Mouse (Mus musculus) liver, adult (tissue): ENCODE data around the gene Ntm.

Source experiments
- GATA4 ChIP-seq: IDR thresholded peaks from 2 replicates; pipeline ENCODE4 v1.6.1; 2014; ENCODE audit warnings: mild to moderate bottlenecking, low read length; ENCODE audit not compliant: insufficient replicate concordance

Ntm gene

DNA sequence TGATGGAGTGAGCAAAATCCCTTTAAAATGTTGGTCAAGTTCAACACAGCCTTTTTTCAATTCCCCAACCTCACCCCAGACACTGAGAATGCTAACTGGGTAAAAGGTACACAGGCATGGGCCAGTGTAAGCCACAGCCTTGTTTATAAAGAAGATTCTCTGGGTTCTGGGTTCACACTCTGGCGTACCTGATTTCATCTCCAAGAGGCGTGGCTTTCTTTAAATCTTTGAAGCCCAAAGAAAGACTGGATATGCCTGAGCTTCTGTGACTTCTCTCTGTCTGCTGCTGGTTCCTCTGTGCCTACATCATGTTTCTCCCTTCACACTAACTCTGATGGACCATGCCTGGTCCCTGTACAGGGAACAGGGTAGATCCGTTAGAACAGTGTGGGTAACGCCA is 549.8 kb downstream of the Ntm start:
- no peak for TF ChIP-seq GATA4

- no peak for TF ChIP-seq GATA4
Measured at GRCm38 (mm10) chr9:29412181-29412771, 550.7 kb downstream of the Ntm start.

DNA sequence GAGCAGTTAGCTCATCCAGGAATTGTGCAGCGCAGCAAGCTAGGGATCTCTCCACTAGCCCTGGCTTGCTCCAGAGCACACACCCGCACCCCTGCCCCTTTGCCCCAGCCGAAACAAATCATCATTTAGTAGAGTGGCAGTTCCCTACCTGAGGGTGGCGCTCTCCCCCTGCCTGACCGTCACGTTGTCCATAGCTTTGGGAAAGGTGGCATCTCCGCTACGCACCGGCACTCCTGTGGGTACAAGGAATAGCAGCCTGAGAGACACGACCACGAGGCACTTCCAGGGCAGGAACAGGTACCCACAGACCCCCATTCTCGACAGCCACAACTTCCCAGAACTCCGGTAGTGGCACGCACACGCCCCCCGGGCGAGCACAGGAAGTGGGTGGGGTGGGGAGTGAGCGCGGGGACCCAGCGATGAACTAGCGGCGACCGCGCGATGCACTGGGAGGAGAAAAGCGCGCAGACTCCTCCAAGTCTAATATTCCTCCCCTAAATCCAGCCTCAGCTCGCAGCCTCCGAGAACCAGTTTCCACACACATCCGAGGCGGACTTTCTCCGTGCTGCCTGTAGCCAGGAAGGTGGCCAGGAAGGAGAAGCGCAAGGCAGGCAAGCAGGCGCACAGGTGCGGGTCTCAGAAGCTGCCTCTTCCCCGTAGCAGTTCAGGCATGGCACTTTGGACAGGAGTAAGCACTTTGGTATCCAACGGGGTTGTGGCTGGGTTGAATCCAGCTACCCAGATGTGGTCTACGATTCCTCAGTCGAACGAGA is 551.3 kb downstream of the Ntm start:
- no peak for TF ChIP-seq GATA4

DNA sequence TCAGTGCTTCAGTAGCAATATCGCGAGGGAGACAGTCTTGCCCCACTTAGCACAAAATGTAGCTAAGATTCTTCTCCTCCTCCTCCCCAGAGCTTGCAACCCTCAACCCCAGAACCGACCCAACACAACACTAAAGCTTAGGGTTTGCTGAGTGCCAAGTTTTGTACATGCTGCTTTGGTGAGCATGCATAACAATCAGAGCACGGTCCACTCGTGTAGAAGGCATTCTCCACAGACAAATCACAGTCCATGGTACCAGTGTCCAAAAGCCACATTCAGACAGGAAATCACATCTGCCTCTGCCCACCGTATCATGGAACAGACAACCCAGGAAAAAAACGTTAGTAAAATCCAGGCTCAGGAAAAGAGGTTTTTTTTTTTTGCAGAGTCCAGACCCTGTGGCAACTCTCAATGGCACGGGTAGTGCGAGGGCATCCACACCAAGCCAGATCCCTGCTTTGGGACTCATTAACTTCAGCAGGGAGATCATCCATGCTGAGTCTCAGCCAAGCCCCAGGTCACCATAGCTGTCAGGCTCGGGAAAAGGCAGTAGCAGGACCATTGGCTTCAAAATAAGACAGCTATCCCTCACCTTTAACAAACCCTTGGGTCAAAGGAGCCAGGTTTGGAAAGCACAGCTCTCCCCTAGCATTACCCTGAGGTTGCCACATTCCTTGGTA is 552.1 kb downstream of the Ntm start:
- TF ChIP-seq GATA4 = no peak

DNA sequence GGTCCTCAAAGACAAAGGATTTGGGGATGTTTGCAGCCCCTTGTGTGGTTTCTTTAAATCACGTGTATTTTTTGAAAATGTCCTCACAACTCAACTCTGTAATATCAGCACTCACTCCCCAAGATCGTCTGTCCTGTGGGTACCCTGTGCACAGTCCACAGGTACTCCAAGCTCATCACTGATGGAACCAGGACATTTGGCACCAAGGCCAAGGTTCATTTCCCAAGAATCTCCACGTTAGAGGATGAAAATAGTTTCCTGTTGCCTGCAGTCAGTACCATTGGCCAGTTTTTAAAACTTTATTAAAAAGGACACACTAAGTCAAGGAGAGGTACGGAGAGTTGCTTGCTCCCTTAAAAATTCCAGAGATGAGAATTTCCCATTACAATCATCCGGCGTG is 552.7 kb downstream of the Ntm start:
- no peak for TF ChIP-seq GATA4

DNA sequence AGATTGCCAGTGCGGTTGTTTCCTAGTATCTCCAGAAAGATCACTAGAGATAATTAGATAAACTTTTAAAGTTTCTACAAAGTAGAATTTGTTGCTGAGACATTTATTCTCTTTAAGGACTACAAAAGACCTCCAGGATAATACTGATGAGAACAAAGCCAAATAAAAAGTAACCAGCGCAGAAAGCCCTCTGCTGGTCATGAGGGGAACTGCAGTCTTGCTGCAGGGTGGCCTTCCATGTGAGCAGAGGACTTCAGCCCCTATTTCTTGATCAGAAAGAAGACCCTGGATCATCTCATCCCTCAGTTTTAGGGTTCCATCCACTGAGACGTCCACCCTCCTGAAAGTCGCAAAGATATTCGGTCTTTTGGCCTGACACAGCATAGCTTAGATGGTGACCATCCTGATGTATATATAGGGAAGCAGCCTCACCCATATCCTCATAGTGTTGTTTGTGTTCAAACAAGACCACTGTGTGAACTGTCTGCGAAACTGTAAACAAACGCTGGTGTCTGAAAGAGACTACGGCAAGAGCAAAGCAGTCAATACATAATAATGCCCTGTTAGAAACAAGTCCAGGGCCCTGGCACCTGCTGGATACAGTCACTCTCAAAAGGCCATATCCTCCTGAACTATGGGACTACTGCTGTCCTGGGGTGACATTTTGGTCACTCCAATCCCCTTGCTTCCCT is 553.6 kb downstream of the Ntm start:
- TF ChIP-seq GATA4 = no peak

GRCm38 (mm10) chr9:29407954-29408353 is 555.0 kb downstream of the Ntm start:
- no peak for TF ChIP-seq GATA4

- no peak for TF ChIP-seq GATA4
Measured at GRCm38 (mm10) chr9:29406973-29407372, 556.0 kb downstream of the Ntm start.

GRCm38 (mm10) chr9:29406046-29406445 is 556.9 kb downstream of the Ntm start:
- TF ChIP-seq GATA4 = no peak

DNA sequence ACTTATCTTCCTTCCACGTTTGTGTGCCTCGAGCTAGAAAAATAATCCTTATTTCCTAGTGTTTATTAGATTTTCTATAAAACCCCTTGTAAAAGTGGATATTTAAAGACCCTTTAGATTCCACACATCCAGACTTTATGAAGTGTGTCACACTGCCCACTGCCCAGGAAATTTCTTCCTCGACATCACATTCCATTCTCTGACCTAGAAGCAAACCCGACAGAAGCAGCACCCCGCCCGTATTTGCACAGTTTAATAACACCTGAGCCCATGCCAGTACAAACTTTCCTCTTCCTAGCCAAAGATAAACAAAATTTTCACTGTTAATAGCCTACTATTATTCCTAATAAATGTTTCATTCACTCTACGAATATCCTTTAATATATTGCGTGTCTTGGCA is 562.8 kb downstream of the Ntm start:
- no peak for TF ChIP-seq GATA4

DNA sequence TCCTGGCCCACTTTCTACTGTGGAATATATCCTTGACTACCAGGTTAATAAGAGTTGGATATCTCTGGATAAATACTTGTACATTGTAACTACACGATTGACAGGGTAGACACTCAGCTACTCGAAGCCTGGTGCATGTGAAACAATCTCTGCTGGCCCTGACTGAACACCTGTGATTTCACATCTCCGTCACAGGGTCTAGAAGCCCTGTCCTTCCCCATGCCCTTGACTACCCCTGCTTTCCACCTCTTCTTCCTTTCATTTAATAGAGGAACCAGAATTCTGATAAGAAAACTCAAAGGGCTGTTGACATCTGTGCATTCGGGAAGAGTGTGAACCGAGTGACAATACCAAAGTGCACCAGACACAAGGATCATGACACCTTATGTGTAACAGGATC is 566.8 kb downstream of the Ntm start:
- TF ChIP-seq GATA4 = no peak

DNA sequence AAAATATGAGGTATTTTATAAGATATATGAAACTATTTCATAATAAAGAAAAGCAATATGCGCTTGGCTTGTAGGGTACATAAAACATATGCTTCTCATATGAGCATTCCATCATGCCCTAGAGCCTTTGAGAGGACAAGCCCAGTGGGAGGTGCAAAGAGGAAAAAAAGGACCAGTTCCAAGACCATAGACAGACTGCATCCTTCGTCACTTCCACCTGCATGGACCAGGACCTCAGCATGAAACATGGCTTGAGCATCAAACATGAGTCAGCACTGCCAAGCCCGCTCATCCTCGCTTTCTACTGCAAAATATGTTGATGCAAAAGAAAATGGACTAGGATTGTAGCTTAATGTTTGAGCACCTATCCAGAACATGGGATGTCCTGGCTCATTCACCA is 569.8 kb downstream of the Ntm start:
- TF ChIP-seq GATA4 = no peak

GRCm38 (mm10) chr9:29390796-29391517 is 572.0 kb downstream of the Ntm start:
- TF ChIP-seq GATA4 = no peak

GRCm38 (mm10) chr9:29389224-29389623 is 573.7 kb downstream of the Ntm start:
- TF ChIP-seq GATA4 = no peak

DNA sequence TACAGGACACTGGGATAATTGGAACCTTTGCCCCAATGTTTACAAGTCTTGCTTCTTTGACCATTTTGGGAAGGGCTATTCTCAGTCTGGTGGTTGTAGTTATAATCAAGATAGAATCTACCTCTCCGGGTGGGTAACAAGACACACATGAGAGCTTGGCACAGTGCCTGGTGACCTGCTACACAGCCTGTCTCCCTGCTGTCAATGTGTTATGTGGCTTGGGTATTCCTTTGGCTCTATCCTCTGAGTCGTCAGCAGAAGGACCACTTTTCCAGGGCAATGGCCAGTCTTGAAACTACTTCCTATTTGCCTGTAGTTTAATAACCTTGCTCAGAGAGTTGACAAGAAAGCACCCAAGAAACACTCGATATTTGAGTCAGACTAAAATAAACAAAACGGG is 575.8 kb downstream of the Ntm start:
- no peak for TF ChIP-seq GATA4

DNA sequence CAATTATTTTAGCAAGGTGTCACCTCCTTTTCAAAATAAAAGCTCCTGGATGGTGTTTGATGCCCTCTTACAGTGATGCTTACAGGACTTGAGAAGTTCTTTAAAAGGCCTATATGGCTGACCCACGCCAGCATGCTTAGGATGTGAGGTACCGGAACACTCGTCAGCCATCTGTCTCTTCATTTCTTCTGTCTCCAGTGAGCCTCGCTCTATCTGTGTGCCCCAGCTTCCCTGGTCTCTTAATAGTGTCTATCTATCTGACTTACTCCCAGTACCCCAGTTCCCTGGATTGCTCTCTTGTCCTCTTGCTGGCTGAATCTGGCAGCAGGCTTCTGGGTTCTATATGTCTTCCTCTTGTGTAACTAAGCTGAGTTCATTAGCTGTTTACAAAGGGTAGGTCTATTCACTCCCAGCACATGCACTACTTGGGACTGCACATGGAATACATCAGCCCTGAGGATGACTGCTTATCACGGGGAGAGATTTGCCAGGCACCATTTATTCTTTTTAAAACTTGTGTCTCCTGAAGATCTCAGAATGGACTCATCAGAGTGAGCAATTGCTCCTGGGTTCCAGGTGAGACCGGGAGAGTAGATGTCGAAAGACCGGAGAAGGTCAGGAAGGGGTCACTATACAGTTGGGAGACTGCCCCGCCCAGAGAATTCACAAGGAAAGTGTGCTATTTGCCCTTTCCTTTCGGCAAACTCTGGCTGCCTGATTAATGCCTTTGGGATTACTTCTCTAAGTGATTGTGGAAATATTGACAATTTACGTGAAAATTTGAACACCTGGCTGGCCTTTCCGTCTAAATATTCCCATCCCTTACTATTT is 585.6 kb downstream of the Ntm start:
- no peak for TF ChIP-seq GATA4
